Mouse (Mus musculus): ENCODE measurements around the gene Eif2s2.
A peak's percentile ranks its signal among the peaks of the same experiment; 100 is the strongest.
"Not testable (repeated sequence)": the region's sequence is repeated elsewhere in the genome, so short reads cannot be mapped to it uniquely, and the experiment has no call there.

The Eif2s2 gene

DNA sequence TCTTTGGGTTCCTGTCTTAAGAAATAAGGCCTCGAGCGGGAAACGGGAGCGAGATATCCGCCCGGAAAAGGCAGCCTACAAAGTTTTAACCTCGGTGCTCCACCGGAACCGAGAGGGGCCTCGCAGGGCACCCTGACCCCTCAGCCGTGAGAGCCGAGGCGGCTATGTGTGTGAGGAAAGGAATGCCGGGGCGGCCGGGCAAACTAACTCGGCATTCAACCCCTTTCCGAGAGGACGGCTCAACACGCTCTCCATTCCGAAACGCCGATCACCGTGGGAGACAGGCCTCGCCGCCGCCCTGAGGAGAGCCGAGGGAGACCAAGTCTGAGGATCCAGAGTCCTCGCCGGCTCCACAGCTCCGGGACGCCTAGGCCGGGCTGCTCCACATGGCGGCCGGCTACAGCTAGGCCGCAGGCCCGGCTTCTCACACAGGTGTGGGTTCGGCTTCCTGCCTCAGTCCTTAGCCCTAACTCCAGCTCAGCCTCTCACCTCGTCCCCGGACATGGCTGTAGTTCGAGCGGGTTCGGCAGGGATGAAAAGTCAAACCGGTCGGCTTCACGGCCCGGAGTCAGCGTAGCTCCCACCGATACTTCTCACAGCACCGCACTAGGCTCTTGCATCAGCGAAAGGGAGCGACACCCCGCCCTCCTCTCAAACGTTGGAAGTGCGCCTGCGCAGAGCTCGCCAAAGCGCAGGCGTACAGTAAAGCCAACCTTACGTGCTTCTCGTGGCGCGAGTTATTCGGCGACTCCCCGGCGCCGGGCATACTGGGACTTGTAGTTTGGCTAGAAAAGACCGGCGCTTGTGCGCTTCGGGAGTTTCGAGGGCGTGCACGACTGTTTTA lies at the start of gene Eif2s2:
Gene Eif2s2, minus strand, starts transcription at position 735 of the 844 bp plus-strand sequence.
- peak; percentile 89 to 92 for DNase-seq

DNA sequence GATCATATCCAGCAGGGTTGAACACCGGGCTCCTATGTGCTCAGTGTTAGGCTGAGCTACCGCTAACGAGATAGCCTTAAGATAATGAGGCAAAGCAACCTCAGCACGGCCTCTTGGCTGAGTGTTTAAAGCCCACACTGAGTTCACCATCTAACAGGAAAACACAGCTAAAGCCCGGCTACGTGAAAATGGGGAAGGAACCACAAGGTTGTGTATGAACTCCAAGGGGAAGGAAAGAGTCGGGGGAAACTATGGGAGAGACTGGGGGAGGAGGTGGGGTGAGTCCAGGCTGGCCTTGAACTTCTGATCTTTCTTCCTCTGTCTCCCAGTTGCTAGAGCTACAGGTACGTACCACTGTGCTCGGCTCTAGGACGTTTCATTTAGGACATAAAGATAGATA lies 49.2 kb upstream of the Eif2s2 start:
- no peak for DNase-seq

DNA sequence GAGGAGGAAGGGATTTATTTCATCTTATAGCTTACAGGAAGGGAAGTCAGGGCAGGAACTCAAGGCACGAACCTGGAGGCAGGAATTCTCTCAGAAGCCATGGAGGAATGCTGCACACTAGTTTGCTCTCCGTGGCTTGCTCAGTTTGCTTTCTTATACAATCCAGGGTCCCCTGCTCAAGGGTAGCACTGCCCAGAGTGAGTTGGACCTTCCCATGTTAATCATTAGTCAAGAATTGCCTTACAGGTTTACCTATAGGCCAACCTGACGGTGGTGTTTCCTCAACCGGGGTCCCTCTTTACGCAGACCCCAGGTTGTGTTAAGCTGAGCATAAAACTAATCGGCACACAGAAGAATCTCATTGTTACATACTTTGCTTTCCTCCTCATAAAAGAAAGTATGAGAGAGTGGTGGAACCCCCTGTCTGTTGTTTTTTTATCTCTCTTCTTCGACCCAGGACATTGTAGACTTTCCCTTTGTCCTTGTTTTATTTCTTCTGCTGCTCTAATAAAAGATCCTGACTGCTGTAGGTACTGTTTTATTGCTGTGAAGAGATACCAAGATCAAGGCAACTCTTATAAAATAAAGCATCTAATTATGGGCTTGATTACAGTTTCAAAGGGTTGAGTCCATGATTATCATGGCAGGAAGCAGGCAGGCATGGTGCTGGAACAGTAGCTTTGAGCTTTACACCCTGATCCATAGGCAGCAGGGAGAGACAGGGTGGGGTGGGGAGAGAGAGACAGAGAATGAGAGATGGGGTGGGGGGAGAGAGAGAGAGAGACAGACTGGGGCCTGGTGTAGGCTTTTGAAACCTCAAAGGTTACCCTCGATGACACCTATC lies 45.0 kb upstream of the Eif2s2 start:
- DNase-seq: no peak

DNA sequence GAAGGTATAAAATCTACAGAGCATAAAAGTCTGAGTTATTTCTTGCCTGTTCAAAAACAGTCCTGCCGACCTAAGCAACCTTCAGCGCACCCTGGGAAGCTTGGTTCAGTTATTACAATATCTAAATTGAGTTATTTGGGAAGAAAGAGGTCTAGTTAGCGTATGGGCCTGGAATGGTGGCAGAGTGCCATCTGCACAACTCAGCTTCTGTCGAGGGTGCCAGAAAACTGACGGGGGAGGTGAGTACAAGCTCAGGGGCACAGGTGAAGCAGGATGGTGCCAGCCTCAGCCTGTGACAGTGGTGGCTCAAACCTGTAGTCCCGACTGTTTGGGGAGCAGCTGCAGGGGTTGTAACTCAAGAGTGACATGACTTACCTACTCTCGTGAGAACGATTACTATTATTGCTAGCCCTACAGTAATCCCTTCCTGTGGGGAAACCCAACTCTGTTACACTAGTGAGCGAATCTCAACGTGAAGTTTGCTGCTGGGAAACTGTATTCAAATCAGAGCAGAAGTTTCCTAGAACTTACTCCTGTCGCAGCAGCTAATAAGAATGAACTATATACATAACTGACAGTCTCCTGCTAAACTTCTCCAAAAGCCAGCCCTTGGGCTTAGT lies 43.9 kb upstream of the Eif2s2 start:
- no peak for DNase-seq

DNA sequence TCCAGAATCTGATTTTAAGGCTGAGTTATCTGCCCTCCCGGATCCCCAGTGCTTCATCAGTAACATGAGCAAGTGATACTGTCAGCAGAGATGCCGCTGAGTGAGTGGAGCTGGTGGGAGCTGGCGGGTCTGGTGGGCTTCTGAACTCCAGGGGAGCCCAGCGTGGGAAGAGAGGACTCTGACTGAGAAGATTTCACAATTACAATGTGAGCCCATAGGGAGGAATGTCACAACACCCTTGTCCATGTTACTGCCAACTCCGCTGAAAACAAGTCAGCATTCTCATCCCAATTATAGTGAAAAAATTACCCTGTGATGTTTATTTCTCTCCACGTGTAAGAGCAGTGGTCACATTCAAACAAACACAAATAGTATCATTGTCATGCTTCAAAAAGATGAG lies 43.4 kb upstream of the Eif2s2 start:
- DNase-seq: no peak

DNA sequence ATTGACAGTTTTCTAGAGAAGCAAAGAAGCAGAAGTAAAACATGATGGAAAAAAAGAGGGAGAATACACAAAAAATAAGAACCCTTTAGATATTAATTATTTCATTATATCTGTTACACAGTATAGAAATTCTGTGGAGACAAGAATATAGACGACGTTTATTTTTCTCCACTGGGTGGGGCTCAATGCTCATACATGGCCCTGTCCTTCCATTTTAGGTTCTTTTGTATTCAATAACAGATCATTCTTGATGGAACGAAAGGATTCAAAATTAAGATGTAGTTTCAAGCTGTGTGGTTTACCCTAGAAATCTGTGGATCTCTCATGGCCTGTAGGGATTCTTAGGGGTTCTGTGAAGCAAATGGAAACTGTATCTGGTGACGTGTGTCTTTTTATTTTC lies 41.1 kb upstream of the Eif2s2 start:
- no peak for DNase-seq

DNA sequence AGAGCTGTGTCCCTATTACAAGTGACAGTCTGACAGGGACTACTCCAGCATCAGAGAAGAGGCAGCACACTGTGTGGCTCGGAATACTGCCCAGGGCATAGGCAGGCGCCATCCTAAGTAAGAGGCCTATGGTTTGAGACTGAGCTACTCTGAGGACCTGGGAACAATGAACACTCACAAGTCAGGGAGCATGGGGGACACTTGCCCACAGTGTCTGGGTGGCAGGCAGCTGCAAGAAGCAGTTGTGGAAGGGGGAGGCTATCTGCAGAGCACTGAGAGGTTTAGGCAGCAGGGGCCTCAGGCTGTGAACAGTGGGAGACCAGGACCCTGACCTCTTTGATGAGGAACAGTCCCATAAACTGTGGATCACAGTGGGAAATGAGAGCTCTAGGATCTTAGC lies 35.6 kb upstream of the Eif2s2 start:
- no peak for DNase-seq

DNA sequence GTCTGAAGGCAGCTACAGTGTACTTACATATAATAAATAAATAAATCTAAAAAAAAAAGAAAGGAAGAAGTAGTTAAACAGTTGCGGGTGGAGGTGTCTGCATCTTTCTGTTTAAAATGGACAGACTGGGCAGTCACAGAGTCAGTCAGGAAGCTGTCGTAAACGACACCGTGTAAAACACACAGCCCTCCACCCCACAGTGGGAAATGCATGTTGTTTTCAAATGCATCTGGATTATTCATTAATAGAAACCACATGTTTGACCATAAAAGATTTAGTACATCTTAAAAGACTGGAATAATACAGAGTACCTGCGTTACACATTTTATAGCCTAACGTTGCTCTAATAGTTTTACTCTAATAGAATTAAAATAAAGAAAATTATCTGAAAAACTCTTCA lies 34.1 kb upstream of the Eif2s2 start:
- no peak for DNase-seq

DNA sequence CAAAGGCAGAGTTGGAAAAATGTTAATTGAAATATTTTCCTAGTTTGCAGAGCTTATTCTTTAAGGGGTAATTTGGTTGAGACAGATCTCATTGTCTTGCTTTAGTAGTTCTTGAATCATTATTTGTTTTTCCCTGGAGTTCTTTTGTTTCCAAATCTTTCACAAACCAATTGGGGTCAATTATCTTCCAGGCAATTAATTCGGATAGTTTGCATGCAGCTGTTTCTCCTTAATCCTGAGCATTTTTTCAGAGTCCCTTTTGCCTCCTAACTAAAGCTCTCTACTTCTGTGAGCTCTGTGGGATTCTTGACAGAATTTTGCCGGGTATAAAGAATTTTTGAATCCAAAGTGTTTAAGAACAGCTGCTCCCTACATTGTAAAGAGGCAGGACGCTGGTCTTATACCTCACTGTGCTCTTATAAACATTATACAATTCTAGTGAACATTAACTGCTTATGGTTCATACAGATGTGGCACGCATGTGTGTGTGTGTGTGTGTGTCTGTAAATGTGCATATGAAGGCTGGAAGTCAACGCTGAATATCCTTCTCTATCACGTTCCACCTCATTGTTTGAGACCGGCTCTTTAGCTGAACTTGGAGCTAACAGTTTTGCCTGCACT lies 32.8 kb upstream of the Eif2s2 start:
- DNase-seq: no peak

DNA sequence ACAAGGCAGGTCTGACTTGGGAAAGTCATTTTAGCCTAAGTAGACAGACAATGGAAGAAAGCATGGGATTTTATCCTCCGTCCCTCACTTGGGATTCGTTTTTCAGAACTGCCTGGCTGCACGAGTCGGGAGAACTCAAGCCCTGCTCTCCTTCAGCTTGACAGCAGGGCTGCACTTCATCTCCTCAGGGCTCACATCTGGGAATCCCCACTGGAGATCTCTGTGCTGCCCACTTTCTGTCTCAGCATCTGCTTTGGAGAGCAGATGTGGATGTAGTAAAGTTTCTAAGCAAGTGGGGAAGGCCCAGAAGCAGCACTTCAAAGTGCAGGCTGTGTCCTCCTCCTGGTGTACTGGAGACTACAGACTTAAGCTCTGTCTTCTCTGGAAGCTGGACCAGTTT lies 29.4 kb upstream of the Eif2s2 start:
- DNase-seq: not testable (repeated sequence)

DNA sequence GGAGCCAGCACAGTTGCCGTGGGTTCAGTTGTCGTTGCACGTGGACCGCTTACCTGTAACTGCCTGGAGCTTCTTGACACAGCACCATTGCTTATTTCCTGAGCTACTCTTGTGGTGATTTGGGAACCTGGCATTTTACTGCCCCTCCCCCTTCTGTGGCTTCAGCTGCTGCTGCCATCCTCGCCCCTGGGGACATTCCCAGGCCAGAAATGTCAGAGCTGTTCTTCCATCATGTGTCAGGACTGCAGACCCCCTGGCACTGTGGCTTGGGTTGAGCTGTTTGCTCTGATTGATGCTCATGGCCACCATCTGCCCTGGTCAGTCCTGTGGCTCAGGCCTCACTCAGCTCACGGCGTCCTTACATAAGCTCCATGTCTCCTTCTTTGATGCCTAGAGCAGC lies 28.2 kb upstream of the Eif2s2 start:
- DNase-seq: no peak

DNA sequence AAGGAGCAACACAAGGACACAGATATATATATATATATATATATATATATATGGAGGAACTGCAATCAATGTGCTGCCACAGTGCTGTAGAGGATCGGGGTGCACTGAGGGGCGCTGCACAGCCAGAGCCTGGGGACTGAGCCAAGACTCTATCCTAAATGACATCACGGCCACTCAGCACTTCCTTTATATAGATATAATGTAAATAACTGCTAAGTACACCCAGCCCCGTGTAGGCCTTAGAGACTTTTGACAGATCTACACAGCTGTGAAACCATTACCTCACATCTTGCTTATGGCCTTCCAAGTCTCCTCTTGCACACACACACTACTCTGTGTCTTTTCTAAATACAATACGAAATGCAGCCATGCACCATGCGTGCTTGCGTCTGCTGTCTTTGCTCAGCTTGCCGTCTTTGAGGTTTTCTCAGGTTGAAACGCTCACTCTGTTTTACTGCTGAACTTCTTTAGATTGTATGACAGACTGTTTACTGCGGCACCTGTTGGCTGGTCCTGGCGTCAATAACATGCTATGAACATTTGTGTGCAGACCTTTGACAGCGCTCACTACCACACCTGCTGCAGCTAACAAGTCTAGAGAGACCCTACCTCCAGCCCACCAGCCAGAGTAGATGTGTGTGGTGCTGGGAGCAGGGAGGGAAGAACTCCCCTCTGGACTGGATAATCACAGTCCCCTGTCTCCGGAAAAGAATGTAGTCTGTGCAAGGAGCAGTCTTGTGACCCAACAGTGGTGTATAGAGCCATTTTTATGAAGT lies 25.3 kb upstream of the Eif2s2 start:
- no peak for DNase-seq

DNA sequence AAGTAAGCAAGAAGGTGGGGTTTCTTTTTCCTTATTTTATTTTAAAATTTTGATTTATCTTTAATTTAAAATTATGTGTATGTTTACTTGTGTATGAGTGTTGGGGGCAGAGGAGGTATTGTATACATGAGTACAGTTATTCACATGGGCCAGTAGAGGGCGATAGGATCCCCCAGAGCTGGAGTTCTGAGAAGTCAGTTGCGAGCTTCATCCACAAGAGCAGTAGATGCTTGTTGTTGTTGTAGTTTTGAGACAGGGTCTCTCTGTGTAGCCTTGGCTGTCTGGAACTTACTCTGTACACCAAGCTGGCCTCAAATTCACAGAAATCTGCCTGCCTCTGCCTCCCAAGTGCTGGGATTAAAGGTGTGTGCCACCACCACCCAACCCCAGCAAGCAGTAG lies 23.8 kb upstream of the Eif2s2 start:
- DNase-seq: peak in 1 of 2 experiments; percentile 5

DNA sequence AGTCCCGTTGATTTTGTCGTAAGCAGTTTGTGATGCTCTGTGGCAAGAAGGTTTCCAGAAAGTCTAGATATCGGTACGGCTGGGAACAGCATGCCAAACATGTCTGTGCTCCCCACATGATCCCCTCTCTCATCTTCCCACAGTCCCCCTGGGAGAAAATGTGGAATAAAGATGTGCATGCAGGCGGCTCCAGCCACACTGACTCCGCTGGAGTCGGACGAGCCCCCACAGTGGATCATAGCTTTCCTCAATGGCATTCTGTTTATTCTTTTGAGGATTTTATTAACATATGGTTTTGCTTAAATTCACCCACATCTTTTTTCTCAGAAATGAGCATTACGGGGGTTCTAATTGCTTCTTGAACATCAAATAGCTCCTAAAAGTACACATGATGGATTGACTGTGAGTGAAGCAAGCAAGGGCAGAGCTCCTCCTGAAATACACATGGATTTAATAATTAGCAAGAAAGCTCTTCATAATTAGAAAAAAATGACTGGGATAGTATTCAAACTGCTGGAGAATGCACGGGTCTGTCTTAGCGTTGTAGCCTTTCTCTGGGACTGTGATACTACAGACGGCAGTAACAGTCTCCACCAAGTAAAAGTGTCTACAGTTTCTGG lies 23.3 kb upstream of the Eif2s2 start:
- no peak for DNase-seq

DNA sequence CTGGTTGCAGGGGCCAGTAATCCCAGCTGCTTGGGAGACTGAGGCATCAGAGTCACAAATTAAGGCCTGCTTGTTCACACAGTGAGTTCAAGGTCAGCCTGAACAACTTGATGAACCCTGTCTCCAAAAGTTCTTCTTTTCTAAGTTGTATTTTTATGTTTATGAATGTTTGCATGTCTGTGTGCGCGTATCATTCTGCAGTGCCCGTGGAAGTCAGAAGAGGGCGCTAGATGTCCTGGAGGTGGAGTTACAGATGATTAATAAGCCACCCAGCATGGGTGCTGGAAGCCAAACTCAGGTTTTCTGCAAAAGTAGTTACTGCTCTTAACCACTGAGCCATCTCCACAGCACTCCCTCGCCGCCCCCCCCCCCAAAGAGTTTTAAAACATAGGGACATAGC lies 17.1 kb upstream of the Eif2s2 start:
- no peak for DNase-seq

DNA sequence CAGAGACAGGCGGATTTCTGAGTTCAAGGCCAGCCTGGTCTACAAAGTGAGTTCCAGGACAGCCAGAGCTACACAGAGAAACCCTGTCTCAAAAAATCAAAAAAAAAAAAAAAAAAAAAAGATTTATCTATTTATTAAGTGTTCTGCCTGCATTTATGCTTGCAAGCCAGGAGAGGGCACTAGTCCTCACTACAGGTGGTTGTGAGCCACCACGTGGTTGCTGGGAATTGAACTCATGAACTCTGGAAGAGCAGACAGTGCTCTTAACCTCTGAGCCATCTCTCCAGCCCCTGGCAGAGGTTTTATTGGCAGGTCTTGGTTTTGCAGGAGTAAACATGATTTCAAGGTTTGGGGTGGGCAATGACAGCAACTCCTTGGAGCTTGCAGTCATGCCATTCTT lies 15.5 kb upstream of the Eif2s2 start:
- not testable (repeated sequence) for DNase-seq

DNA sequence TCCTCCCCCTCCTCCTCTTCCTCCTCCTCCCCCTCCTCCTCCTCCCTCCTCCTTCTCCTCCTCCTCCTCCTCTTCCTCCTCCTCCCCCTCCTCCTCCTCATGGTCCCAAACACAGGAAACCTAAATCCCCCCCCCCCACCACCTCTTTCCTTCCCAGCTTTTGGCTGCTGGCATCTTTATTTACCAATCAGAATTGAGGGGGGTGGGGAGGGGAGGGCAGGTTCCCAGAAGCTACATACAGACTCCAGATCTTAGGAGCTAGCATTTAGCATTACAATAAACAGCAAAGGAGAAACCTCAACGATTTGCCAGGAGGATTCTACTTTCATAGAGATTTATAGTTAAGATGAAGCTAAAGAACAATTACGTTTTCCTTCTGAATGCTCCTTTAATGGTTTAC lies 13.1 kb upstream of the Eif2s2 start:
- DNase-seq: no peak

DNA sequence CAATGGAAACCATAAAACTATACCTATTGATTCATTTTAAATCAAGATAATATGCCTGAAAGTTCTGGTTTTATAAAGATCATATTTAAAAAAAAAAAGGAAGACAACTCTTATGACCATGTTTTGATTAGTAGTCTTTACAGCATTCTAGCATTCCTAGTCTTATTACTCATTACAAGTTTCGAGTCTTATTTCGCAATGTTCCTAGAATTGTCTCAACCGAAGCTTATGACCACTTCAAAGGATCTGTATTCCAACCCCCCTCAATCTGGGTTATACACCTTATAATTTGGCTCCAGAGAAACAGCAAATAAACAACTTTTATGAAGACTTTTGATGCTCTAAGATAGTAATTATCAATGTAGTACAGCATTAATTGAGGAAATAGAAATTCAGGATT lies 9.4 kb upstream of the Eif2s2 start:
- no peak for DNase-seq

DNA sequence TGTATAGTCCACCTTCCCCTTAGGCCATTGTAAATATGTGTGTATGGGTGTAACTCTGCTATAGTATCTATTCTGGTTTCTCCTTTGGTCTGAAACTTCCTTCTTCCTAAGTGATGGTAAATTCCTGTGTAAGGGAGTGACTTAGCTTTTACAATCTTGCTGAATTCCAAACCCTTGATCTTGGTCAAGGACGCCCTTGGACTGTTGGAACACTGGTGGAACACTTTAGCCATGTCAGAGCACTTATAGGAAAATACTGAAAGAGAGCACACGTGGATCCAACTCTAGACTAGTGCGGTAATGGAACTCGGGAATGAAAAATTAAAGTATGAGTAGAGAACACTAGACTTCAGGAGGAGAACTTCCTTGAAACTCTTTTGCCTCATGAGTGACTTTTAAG lies 6.7 kb upstream of the Eif2s2 start:
- not testable (repeated sequence) for DNase-seq

DNA sequence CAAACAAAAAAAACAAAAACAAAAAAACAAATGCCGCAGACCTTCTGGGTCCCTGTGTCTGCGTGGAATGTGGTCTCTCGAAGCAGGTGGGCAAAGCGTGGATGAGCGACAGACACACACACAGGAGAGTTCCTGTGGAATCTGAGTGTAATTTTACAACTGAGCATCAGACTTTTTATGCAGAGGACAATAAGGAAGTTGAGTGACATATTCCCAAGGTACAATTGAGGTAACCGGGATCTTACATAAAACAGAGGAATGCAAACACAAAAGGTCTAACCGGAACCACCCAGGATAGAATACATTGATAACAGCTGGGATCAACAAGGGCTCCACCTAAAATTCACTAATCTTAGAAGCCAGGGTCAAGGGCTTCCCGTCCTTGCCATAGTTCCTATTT lies 6.3 kb upstream of the Eif2s2 start:
- DNase-seq: not testable (repeated sequence)

DNA sequence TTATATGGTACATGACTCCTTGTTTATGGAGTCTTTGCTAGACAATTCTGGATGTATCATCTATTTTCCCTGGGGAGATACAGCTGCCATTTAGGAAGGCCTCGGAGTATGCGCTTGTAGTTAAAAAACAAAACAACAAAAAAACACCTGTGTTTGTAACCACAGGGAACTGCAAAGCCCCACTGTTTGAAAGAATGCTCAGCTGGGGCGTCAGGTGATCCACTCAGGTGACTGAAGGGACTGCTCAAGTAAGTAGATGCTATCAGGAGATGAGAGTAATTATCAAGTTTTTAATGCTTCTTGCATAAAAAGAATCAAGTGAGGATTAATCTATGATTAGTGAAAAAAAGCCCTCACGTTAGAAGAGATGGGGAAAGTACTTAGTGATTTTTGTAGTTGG lies 813 bp upstream of the Eif2s2 start:
- no peak for DNase-seq

DNA sequence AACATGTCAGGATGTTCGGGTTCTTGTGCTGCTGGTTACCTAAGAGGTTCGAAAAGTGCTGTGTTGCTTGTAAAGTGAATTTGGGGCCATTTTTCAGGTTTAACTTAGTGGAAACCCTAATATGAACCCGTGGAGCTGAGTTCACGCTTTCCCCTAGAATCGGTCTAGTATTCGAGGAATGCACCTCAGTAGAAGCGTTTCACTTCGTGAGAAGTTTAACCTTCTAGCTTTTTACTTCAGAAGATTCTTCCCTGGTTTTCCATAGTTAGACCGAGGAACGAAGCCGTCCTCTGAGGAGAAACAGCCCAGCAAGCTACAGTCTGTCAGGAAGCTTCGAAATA lies 280 bp upstream of the Eif2s2 start:
- no peak for DNase-seq
